Mouse (Mus musculus): ENCODE results near the gene Gm1043. TPM values are rescaled to one million over a fixed set of nuclear protein-coding genes. Genes with fewer than 3 reads are reported as not detected.

Gene Gm1043
- polyA plus RNA-seq, 2 experiments = 0.96 TPM; not detected in 1

GRCm38 (mm10) chr5:37197423-37197822, 112.3 kb downstream of the Gm1043 start:
- no peak overlapping the region for H3K9ac ChIP-seq (ENCODE audit: low read depth, low read length, severe bottlenecking)

GRCm38 (mm10) chr5:37198011-37198688, 113.0 kb downstream of the Gm1043 start:
- ATAC-seq (ENCODE audit: low FRiP score, low read depth) = peak; percentile 53; the same call in 1 of the 2 replicates
- WGBS = 7% methylated on average over 2 of the region's 2 CpGs
- Histone ChIP-seq H3K27ac (replicated peaks; ENCODE audit: low read depth, low read length) (peak overlapping the region; percentile 20; the same call in 1 of the 2 replicates), H3K9ac (ENCODE audit: low read depth, low read length, severe bottlenecking) (0 out of 2 replicates have a peak overlapping the region, but pooled peaks have one; percentile 12), H3K4me1 (ENCODE audit: control insufficient read depth, insufficient read depth, low read length) (peaks cover 32% of the 10 kb centered on the region), H3K9me3 (ENCODE audit: control insufficient read depth, low read length) (no peaks in the 10 kb centered on the region), H3K4me3 (replicated peaks; ENCODE audit: low read length) (no peak overlapping the region), H3K36me3 (ENCODE audit: control insufficient read depth, insufficient read depth, low read length) (no peaks in the 10 kb centered on the region), H3K4me2 (replicated peaks; ENCODE audit: low read depth, low read length, severe bottlenecking) (0 out of 2 replicates have a peak overlapping the region, but pooled peaks have one; percentile 2), H3K27me3 (ENCODE audit: control insufficient read depth, insufficient read depth, low read length) (no peaks in the 10 kb centered on the region)
- no peak for TF ChIP-seq POLR2A (IDR thresholded peaks at IDR 0.05; ENCODE audit: borderline replicate concordance, extremely low read depth, insufficient read depth, insufficient read length)
- DNase-seq (ENCODE audit: low spot score) = peak; percentile 76

More at GRCm38 (mm10) chr5:37197423-37197822, 112.3 kb downstream of the Gm1043 start:
- Histone ChIP-seq H3K9me3 (ENCODE audit: control insufficient read depth, low read length) (no peaks in the 10 kb centered on the region), H3K4me3 (replicated peaks; ENCODE audit: low read length) (no peak overlapping the region), H3K4me2 (replicated peaks; ENCODE audit: low read depth, low read length, severe bottlenecking) (no peak overlapping the region), H3K27me3 (ENCODE audit: control insufficient read depth, insufficient read depth, low read length) (no peaks in the 10 kb centered on the region), H3K4me1 (ENCODE audit: control insufficient read depth, insufficient read depth, low read length) (peaks cover 32% of the 10 kb centered on the region), H3K36me3 (ENCODE audit: control insufficient read depth, insufficient read depth, low read length) (no peaks in the 10 kb centered on the region), H3K27ac (replicated peaks; ENCODE audit: low read depth, low read length) (no peak overlapping the region)
- ATAC-seq (ENCODE audit: low FRiP score, low read depth) = peak; percentile 58; the same call in 1 of the 2 replicates
- WGBS = 66% methylated on average over 3 of the region's 3 CpGs
- TF ChIP-seq POLR2A (IDR thresholded peaks at IDR 0.05; ENCODE audit: borderline replicate concordance, extremely low read depth, insufficient read depth, insufficient read length) = no peak
- peak; percentile 30 for DNase-seq (ENCODE audit: low spot score)

- no peak for TF ChIP-seq POLR2A (IDR thresholded peaks at IDR 0.05; ENCODE audit: borderline replicate concordance, extremely low read depth, insufficient read depth, insufficient read length)
- Histone ChIP-seq H3K27me3 (ENCODE audit: control insufficient read depth, insufficient read depth, low read length) (no peaks in the 10 kb centered on the region), H3K27ac (replicated peaks; ENCODE audit: low read depth, low read length) (no peak overlapping the region), H3K4me3 (replicated peaks; ENCODE audit: low read length) (no peak overlapping the region), H3K9me3 (ENCODE audit: control insufficient read depth, low read length) (no peaks in the 10 kb centered on the region), H3K36me3 (ENCODE audit: control insufficient read depth, insufficient read depth, low read length) (no peaks in the 10 kb centered on the region), H3K4me2 (replicated peaks; ENCODE audit: low read depth, low read length, severe bottlenecking) (no peak overlapping the region), H3K9ac (ENCODE audit: low read depth, low read length, severe bottlenecking) (no peak overlapping the region), H3K4me1 (ENCODE audit: control insufficient read depth, insufficient read depth, low read length) (peaks cover 21% of the 10 kb centered on the region)
- WGBS = 15% methylated on average over 1 of the region's 1 CpGs
- ATAC-seq (ENCODE audit: low FRiP score, low read depth) (no peak), DNase-seq (ENCODE audit: low spot score) (no peak)
These were observed 117.1 kb downstream of the Gm1043 start for GRCm38 (mm10) chr5:37202285-37202684.

GRCm38 (mm10) chr5:37204886-37205285, 119.7 kb downstream of the Gm1043 start:
- 84% methylated on average over 7 of the region's 7 CpGs for WGBS
- no peaks in the 10 kb centered on the region for H3K27me3 ChIP-seq (ENCODE audit: control insufficient read depth, insufficient read depth, low read length)
- H3K4me3 ChIP-seq (replicated peaks; ENCODE audit: low read length) = no peak overlapping the region
- DNase-seq (ENCODE audit: low spot score) = no peak
- H3K36me3 ChIP-seq (ENCODE audit: control insufficient read depth, insufficient read depth, low read length) = no peaks in the 10 kb centered on the region
- no peaks in the 10 kb centered on the region for H3K9me3 ChIP-seq (ENCODE audit: control insufficient read depth, low read length)
- H3K9ac ChIP-seq (ENCODE audit: low read depth, low read length, severe bottlenecking) = no peak overlapping the region
- ATAC-seq (ENCODE audit: low FRiP score, low read depth) = no peak
- no peak for TF ChIP-seq POLR2A (IDR thresholded peaks at IDR 0.05; ENCODE audit: borderline replicate concordance, extremely low read depth, insufficient read depth, insufficient read length)
- H3K4me2 ChIP-seq (replicated peaks; ENCODE audit: low read depth, low read length, severe bottlenecking) = no peak overlapping the region
- no peak overlapping the region for H3K27ac ChIP-seq (replicated peaks; ENCODE audit: low read depth, low read length)
- H3K4me1 ChIP-seq (ENCODE audit: control insufficient read depth, insufficient read depth, low read length) = no peaks in the 10 kb centered on the region

GRCm38 (mm10) chr5:37205420-37205819, 120.2 kb downstream of the Gm1043 start:
- DNase-seq (ENCODE audit: low spot score) (no peak), ATAC-seq (ENCODE audit: low FRiP score, low read depth) (no peak)
- Histone ChIP-seq H3K36me3 (ENCODE audit: control insufficient read depth, insufficient read depth, low read length) (no peaks in the 10 kb centered on the region), H3K4me2 (replicated peaks; ENCODE audit: low read depth, low read length, severe bottlenecking) (no peak overlapping the region), H3K9ac (ENCODE audit: low read depth, low read length, severe bottlenecking) (no peak overlapping the region), H3K4me3 (replicated peaks; ENCODE audit: low read length) (no peak overlapping the region), H3K27me3 (ENCODE audit: control insufficient read depth, insufficient read depth, low read length) (no peaks in the 10 kb centered on the region), H3K27ac (replicated peaks; ENCODE audit: low read depth, low read length) (no peak overlapping the region), H3K9me3 (ENCODE audit: control insufficient read depth, low read length) (no peaks in the 10 kb centered on the region), H3K4me1 (ENCODE audit: control insufficient read depth, insufficient read depth, low read length) (no peaks in the 10 kb centered on the region)
- WGBS = 82% methylated on average over 1 of the region's 1 CpGs
- TF ChIP-seq POLR2A (IDR thresholded peaks at IDR 0.05; ENCODE audit: borderline replicate concordance, extremely low read depth, insufficient read depth, insufficient read length) = no peak
